Mouse (Mus musculus) limb, embryonic 13.5 days (tissue): ENCODE measurements around the gene Pbsn. TPM values are rescaled to one million over a fixed set of nuclear protein-coding genes. Genes with fewer than 3 reads are reported as not detected.

Experiments
- ATAC-seq: fragments of 200-750 bp; cut with Nextera tagmentation; 2 replicates; pipeline ENCODE4 v1.8.0; 2017; ENCODE audit warnings: low read depth, moderate number of reproducible peaks, moderate TSS enrichment; ENCODE audit not compliant: low FRiP score
- H3K27ac ChIP-seq: fragments of 300-500 bp; sonication (generic); 2 replicates; pipeline ENCODE4 v1.5.1; 2015; ENCODE audit warnings: inconsistent platforms, mild to moderate bottlenecking, moderate library complexity
- H3K27me3 ChIP-seq: fragments of 300-500 bp; sonication (generic); 2 replicates; pipeline ENCODE4 v1.6.1; 2015; ENCODE audit warnings: mild to moderate bottlenecking, inconsistent platforms
- H3K36me3 ChIP-seq: fragments of 300-500 bp; sonication (generic); 2 replicates; pipeline ENCODE4 v1.6.1; 2015; ENCODE audit warnings: inconsistent platforms, mild to moderate bottlenecking, moderate library complexity
- H3K4me1 ChIP-seq: fragments of 300-500 bp; sonication (generic); 2 replicates; pipeline ENCODE4 v1.6.1; 2015; ENCODE audit warnings: inconsistent platforms
- H3K4me2 ChIP-seq: fragments of 300-500 bp; sonication (generic); replicated peaks from 2 replicates; pipeline ENCODE4 v1.6.1; 2015; ENCODE audit warnings: inconsistent platforms, mild to moderate bottlenecking, moderate library complexity
- H3K4me3 ChIP-seq: fragments of 300-500 bp; sonication (generic); 2 replicates; pipeline ENCODE4 v1.5.1; 2015; ENCODE audit warnings: moderate library complexity, mild to moderate bottlenecking, inconsistent platforms
- H3K9ac ChIP-seq: fragments of 300-500 bp; sonication (generic); 2 replicates; pipeline ENCODE4 v1.6.1; 2015; ENCODE audit warnings: mild to moderate bottlenecking, inconsistent platforms
- H3K9me3 ChIP-seq: fragments of 300-500 bp; sonication (generic); 2 replicates; pipeline ENCODE4 v1.6.1; 2016; ENCODE audit warnings: inconsistent platforms
- WGBS: fragments of 180-500 bp; shearing (Covaris S2); methylation state at CpG from one replicate; pipeline ENCODE4 v1.1.7; 2015; 5-methylcytosine and 5-hydroxymethylcytosine counted together
- polyA plus RNA-seq: library from polyadenylated mRNA; unstranded; fragments of >200 nt; fragmentation: Nextera tagmentation; extraction: Ambion mirVana; gene quantifications from 2 replicates; pipeline ENCODE4 v1.2.1, GENCODE M21; 2015

Gene Pbsn
- polyA plus RNA-seq, 1 experiment from 2014 or later = not detected

- H3K4me2 ChIP-seq = peak overlapping the region; percentile 68
- ATAC-seq = peak; percentile 64
- WGBS = 23% methylated on average over 61 of the region's 61 CpGs
- peaks cover 4% of the 10 kb centered on the region; the same call in 1 of the 2 replicates for H3K4me1 ChIP-seq
- H3K27ac ChIP-seq = no peak overlapping the region
- H3K36me3 ChIP-seq = no peaks in the 10 kb centered on the region
- H3K9me3 ChIP-seq = no peaks in the 10 kb centered on the region
- no peaks in the 10 kb centered on the region for H3K27me3 ChIP-seq
- peak overlapping the region; percentile 69 for H3K9ac ChIP-seq
- H3K4me3 ChIP-seq = peak overlapping the region; percentile 61
Observed at GRCm38 (mm10) chrX:77794962-77795857, 58.2 kb downstream of the Pbsn start.

DNA sequence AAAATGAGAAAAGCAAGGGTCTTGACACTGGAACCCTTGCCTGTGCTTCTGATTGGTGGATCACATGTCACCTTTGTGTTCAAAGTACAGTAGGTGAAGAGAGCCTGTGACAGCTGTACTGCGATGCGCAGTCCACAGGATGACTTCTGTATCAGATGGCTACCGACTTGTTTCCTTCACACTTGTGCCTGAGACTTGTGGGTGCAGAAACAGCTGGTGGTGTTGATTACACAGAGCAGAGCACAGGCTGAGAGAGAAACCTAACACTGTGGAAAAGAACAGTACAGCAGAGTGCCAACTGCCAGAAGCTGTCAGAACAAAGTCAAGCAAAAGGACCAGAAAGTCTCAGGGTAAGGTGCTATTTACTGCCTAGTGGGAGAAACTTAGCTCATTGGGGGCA is 64.7 kb downstream of the Pbsn start:
- H3K4me1 ChIP-seq = no peaks in the 10 kb centered on the region
- WGBS = 83% methylated on average over 3 of the region's 3 CpGs
- H3K4me3 ChIP-seq = no peak overlapping the region
- no peak overlapping the region for H3K4me2 ChIP-seq
- H3K27me3 ChIP-seq = no peaks in the 10 kb centered on the region
- H3K9ac ChIP-seq = no peak overlapping the region
- H3K9me3 ChIP-seq = no peaks in the 10 kb centered on the region
- ATAC-seq = peak; percentile 83
- H3K27ac ChIP-seq = no peak overlapping the region
- H3K36me3 ChIP-seq = peaks cover 6% of the 10 kb centered on the region

Other genes with a start within 250 kb of the Pbsn start
- gene Prkx, start 57.3 kb downstream of the Pbsn start, polyA plus RNA-seq = 14.5 and 14.7 TPM in 2 replicates
- gene Gm14744, start 11.1 kb upstream of the Pbsn start, polyA plus RNA-seq = not detected in 2 replicates
- not detected in 2 replicates for gene 5430402E10Rik, start 71.4 kb upstream of the Pbsn start, polyA plus RNA-seq
- gene Obp1a, start 237.8 kb upstream of the Pbsn start, polyA plus RNA-seq = not detected in 2 replicates